17 mouse cellular contexts compared by ENCODE assay signal in the genomic region with DNA sequence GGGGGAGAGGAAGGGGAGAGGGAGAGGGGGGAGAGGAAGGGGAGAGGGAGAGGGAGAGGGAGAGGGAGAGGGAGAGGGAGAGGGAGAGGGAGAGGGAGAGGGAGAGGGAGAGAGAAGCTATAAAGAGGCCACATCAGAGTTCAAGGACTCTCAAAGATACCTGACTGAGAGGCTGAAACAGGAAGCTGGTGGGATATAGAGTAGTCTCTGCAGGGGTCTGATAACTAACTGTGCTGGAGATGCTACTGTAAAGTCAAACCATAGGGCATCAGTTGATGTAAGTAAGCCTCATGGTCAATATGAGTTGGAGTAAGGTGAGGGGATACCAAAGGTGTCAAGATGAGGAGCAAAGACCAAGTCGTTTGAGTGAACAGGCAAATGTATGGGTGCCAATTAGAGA. TPM values are rescaled to one million over a fixed set of nuclear protein-coding genes. Genes with fewer than 3 reads are reported as not detected.
"Had no signal": no experiment of that assay in that cellular context is flagged by ENCODE, and none has a peak within 500 bp of the region (broad histone marks: within the 10 kb centered on the region; RNA-seq: fewer than 3 reads in every experiment).

No protein-coding gene starts in this region.

- H3K9me3 ChIP-seq: neural tube, embryonic 13.5 days; neural tube, embryonic 15.5 days; stomach, embryonic 15.5 days had no signal

- H3K36me3 ChIP-seq: neural tube, embryonic 13.5 days; neural tube, embryonic 15.5 days; stomach, embryonic 15.5 days had no signal

- DNase-seq: retina, postnatal 1 day; right cerebral cortex, adult 18-20 months; right cerebral cortex, postnatal 14 days; right cerebral cortex, postnatal 25 days; right cerebral cortex, postnatal 4 days; spleen, adult 18-20 months; thymus, adult 18-20 months; thymus, adult 2 months; thymus, postnatal 14 days; thymus, postnatal 25 days; thymus, postnatal 36 days; thymus, postnatal 4 days had no signal

- H3K9ac ChIP-seq: neural tube, embryonic 13.5 days; neural tube, embryonic 15.5 days; stomach, embryonic 15.5 days had no signal

- H3K4me3 ChIP-seq: neural tube, embryonic 13.5 days; neural tube, embryonic 15.5 days; stomach, embryonic 15.5 days had no signal

- H3K27me3 ChIP-seq: neural tube, embryonic 13.5 days; neural tube, embryonic 15.5 days; stomach, embryonic 15.5 days had no signal

- H3K4me1 ChIP-seq: neural tube, embryonic 13.5 days; neural tube, embryonic 15.5 days; stomach, embryonic 15.5 days had no signal

- H3K27ac ChIP-seq: neural tube, embryonic 13.5 days; neural tube, embryonic 15.5 days; stomach, embryonic 15.5 days; stomach, postnatal 0 days had no signal

RNA-seq across cellular contexts. Expression of a gene that starts 37.3 kb away (rescaled TPM):
- total RNA-seq: neutrophil, adult 5-6 weeks had no signal
